Mouse (Mus musculus) macrophage (primary cell): ENCODE results near the gene Gja10. TPM values are rescaled to one million over a fixed set of nuclear protein-coding genes. Genes with fewer than 3 reads are reported as not detected.

Source experiments
- polyA plus RNA-seq: library from polyadenylated mRNA; stranded (reverse); fragments of 250-400 nt; gene quantifications from 3 replicates; pipeline ENCODE4 v1.2.4, GENCODE M21; 2018; ENCODE audit warnings: inconsistent platforms

The Gja10 gene
- polyA plus RNA-seq, 1 experiment from 2014 or later = not detected

Other genes starting within 250 kb of the Gja10 start
- 9.0 to 12.1 TPM (median 10.9 TPM) in 3 replicates for gene Casp8ap2, start 12.7 kb upstream of the Gja10 start, polyA plus RNA-seq
- gene Mdn1, start 54.4 kb upstream of the Gja10 start, polyA plus RNA-seq = 3.9 to 11.0 TPM (median 5.5 TPM) in 3 replicates
- gene Lyrm2, start 197.5 kb upstream of the Gja10 start, polyA plus RNA-seq = 44.4 to 56.9 TPM (median 53.5 TPM) in 3 replicates